Mouse (Mus musculus) retina, embryonic 14.5 days (tissue): ENCODE data around the gene Setd7.
"Not testable (repeated sequence)": the region's sequence is repeated elsewhere in the genome, so short reads cannot be mapped to it uniquely, and the experiment has no call there.

Experiments used
- DNase-seq: peaks from one replicate; pipeline ENCODE4 v3.0.0-alpha.2; 2015; ENCODE audit warnings: low spot score

The Setd7 gene

GRCm38 (mm10) chr3:51560511-51561108 is at the start of gene Setd7:
TSS of gene Setd7 (minus strand) at chr3:51560879.
- DNase-seq: peak; percentile 80

- DNase-seq: no peak
Observed at GRCm38 (mm10) chr3:51604489-51604888, 43.8 kb upstream of the Setd7 start.

- no peak for DNase-seq
Observed at GRCm38 (mm10) chr3:51603705-51604291, 43.1 kb upstream of the Setd7 start.

- DNase-seq: no peak
Observed at GRCm38 (mm10) chr3:51601461-51601860, 40.8 kb upstream of the Setd7 start.

- no peak for DNase-seq
Observed at GRCm38 (mm10) chr3:51600728-51601127, 40.0 kb upstream of the Setd7 start.

- DNase-seq: no peak
Observed at GRCm38 (mm10) chr3:51599057-51599630, 38.5 kb upstream of the Setd7 start.

- no peak for DNase-seq
Observed at GRCm38 (mm10) chr3:51596538-51596937, 35.9 kb upstream of the Setd7 start.

- no peak for DNase-seq
Observed at GRCm38 (mm10) chr3:51593506-51593905, 32.8 kb upstream of the Setd7 start.

- no peak for DNase-seq
Observed at GRCm38 (mm10) chr3:51591591-51591990, 30.9 kb upstream of the Setd7 start.

GRCm38 (mm10) chr3:51590207-51590892 is 29.7 kb upstream of the Setd7 start:
- peak; percentile 32 for DNase-seq

GRCm38 (mm10) chr3:51587697-51588262 is 27.1 kb upstream of the Setd7 start:
- no peak for DNase-seq

GRCm38 (mm10) chr3:51583574-51584391 is 23.1 kb upstream of the Setd7 start:
- peak; percentile 93 for DNase-seq

GRCm38 (mm10) chr3:51579243-51579642 is 18.6 kb upstream of the Setd7 start:
- not testable (repeated sequence) for DNase-seq

- no peak for DNase-seq
Observed at GRCm38 (mm10) chr3:51577816-51578749, 17.4 kb upstream of the Setd7 start.

GRCm38 (mm10) chr3:51577359-51577758 is 16.7 kb upstream of the Setd7 start:
- DNase-seq: peak; percentile 33

GRCm38 (mm10) chr3:51573915-51574314 is 13.2 kb upstream of the Setd7 start:
- no peak for DNase-seq

- DNase-seq: no peak
Observed at GRCm38 (mm10) chr3:51570200-51570599, 9.5 kb upstream of the Setd7 start.

- DNase-seq: no peak
Observed at GRCm38 (mm10) chr3:51561993-51562385, 1.3 kb upstream of the Setd7 start.

- peak; percentile 79 for DNase-seq
Observed at GRCm38 (mm10) chr3:51561109-51561992, 672 bp upstream of the Setd7 start.
